Mouse (Mus musculus) limb, embryonic 15.5 days (tissue): ENCODE measurements around the gene Trhr2. TPM values are rescaled to one million over a fixed set of nuclear protein-coding genes. Genes with fewer than 3 reads are reported as not detected.

Experiments
- ATAC-seq: fragments of 200-750 bp; cut with Nextera tagmentation; 2 replicates; pipeline ENCODE4 v1.8.0; 2017; ENCODE audit warnings: low read depth, moderate TSS enrichment; ENCODE audit not compliant: insufficient number of reproducible peaks, low FRiP score, low TSS enrichment
- H3K27ac ChIP-seq: fragments of 300-500 bp; sonication (generic); 2 replicates; pipeline ENCODE4 v1.5.1; 2015; ENCODE audit warnings: moderate library complexity, mild to moderate bottlenecking, inconsistent platforms
- H3K27me3 ChIP-seq: fragments of 300-500 bp; sonication (generic); 2 replicates; pipeline ENCODE4 v1.6.1; 2015; ENCODE audit warnings: inconsistent platforms
- H3K36me3 ChIP-seq: fragments of 300-500 bp; sonication (generic); 2 replicates; pipeline ENCODE4 v1.6.1; 2015; ENCODE audit warnings: inconsistent platforms
- H3K4me1 ChIP-seq: fragments of 300-500 bp; sonication (generic); 2 replicates; pipeline ENCODE4 v1.6.1; 2015; ENCODE audit warnings: inconsistent platforms
- H3K4me2 ChIP-seq: fragments of 300-500 bp; sonication (generic); 2 replicates; pipeline ENCODE4 v1.6.1; 2015; ENCODE audit warnings: mild to moderate bottlenecking, inconsistent platforms
- H3K4me3 ChIP-seq: fragments of 300-500 bp; sonication (generic); 2 replicates; pipeline ENCODE4 v1.5.1; 2015; ENCODE audit warnings: mild to moderate bottlenecking, inconsistent platforms
- H3K9ac ChIP-seq: fragments of 300-500 bp; sonication (generic); 2 replicates; pipeline ENCODE4 v1.6.1; 2015; ENCODE audit warnings: inconsistent platforms
- H3K9me3 ChIP-seq: fragments of 300-500 bp; sonication (generic); 2 replicates; pipeline ENCODE4 v1.6.1; 2016; ENCODE audit warnings: inconsistent platforms
- WGBS: fragments of 180-500 bp; shearing (Covaris S2); methylation state at CpG from one replicate; pipeline ENCODE4 v1.1.7; 2015; 5-methylcytosine and 5-hydroxymethylcytosine counted together
- polyA plus RNA-seq: library from polyadenylated mRNA; unstranded; fragments of >200 nt; fragmentation: Nextera tagmentation; extraction: Ambion mirVana; gene quantifications from 2 replicates; pipeline ENCODE4 v1.2.1, GENCODE M21; 2015

Trhr2 gene
- polyA plus RNA-seq, 1 experiment from 2014 or later, result 0.14 TPM

DNA sequence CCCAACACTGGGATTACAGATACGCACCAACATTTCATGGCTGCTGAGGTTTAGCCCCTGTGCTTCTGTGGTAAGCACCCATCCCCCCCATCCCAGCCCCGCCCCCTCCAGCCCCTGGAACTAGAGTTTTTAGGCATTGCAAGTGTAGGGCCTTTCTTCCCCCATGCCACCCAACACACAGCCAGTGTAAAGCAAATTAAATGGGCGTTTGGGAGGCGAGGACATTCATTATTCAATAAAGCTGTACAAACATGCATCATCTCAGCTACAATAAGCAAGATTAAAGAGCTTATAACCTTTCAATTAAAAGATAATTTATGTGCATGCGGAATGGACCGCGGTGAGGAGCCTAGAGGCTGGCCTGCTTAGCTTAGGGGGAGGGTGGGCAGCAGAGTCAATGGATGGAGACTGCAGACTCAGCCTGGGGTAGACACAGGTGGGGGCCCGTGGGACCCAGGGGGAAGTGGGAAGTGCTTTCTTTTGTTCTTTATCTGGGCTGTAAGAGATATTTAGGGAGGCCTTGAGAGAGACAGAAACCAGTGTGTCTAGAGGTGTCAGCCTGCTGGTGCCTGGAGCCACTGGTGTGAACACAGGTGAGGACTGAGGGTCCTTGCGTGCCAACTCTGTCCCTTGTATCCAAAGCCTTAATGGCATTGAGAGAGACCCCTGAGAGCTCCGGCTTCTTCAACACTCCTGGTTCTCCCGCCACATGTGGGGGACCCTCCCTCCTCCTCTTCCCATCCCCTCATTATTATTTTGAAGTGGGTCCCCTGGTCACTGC, 10.0 kb downstream of the Trhr2 start:
- 37% methylated on average over 11 of the region's 11 CpGs for WGBS
- Histone ChIP-seq H3K4me3 (no peak overlapping the region), H3K9ac (no peak overlapping the region), H3K4me2 (no peak overlapping the region), H3K4me1 (peaks cover 5% of the 10 kb centered on the region; the same call in 1 of the 2 replicates), H3K27me3 (0 out of 2 replicates have a peak, but pooled peaks cover 8% of the 10 kb centered on the region), H3K36me3 (no peaks in the 10 kb centered on the region), H3K27ac (no peak overlapping the region), H3K9me3 (no peaks in the 10 kb centered on the region)
- no peak for ATAC-seq

GRCm38 (mm10) chr8:122349357-122350297, 10.9 kb downstream of the Trhr2 start:
- H3K4me2 ChIP-seq, result no peak overlapping the region
- no peak for ATAC-seq
- no peak overlapping the region for H3K4me3 ChIP-seq
- no peak overlapping the region for H3K27ac ChIP-seq
- peaks cover 12% of the 10 kb centered on the region; the same call in 1 of the 2 replicates for H3K27me3 ChIP-seq
- H3K9me3 ChIP-seq, result no peaks in the 10 kb centered on the region
- H3K4me1 ChIP-seq, result peaks cover 10% of the 10 kb centered on the region
- WGBS, result 26% methylated on average over 15 of the region's 15 CpGs
- no peak overlapping the region for H3K9ac ChIP-seq
- H3K36me3 ChIP-seq, result no peaks in the 10 kb centered on the region

- WGBS, result 71% methylated on average over 5 of the region's 5 CpGs
- Histone ChIP-seq H3K9ac (no peak overlapping the region), H3K4me2 (no peak overlapping the region), H3K4me3 (no peak overlapping the region), H3K27ac (no peak overlapping the region), H3K27me3 (peaks cover 17% of the 10 kb centered on the region; the same call in 1 of the 2 replicates), H3K36me3 (no peaks in the 10 kb centered on the region), H3K9me3 (no peaks in the 10 kb centered on the region), H3K4me1 (peaks cover 25% of the 10 kb centered on the region)
- ATAC-seq, result no peak
These were observed 12.6 kb downstream of the Trhr2 start for GRCm38 (mm10) chr8:122347811-122348552.

- H3K4me2 ChIP-seq, result no peak overlapping the region
- no peak for ATAC-seq
- H3K27me3 ChIP-seq, result peaks cover 27% of the 10 kb centered on the region; the same call in 1 of the 2 replicates
- no peak overlapping the region for H3K27ac ChIP-seq
- H3K9ac ChIP-seq, result no peak overlapping the region
- H3K36me3 ChIP-seq, result no peaks in the 10 kb centered on the region
- H3K9me3 ChIP-seq, result no peaks in the 10 kb centered on the region
- peaks cover 36% of the 10 kb centered on the region for H3K4me1 ChIP-seq
- no peak overlapping the region for H3K4me3 ChIP-seq
- 53% methylated on average over 12 of the region's 12 CpGs for WGBS
These were observed 15.1 kb downstream of the Trhr2 start for GRCm38 (mm10) chr8:122345181-122346095.

DNA sequence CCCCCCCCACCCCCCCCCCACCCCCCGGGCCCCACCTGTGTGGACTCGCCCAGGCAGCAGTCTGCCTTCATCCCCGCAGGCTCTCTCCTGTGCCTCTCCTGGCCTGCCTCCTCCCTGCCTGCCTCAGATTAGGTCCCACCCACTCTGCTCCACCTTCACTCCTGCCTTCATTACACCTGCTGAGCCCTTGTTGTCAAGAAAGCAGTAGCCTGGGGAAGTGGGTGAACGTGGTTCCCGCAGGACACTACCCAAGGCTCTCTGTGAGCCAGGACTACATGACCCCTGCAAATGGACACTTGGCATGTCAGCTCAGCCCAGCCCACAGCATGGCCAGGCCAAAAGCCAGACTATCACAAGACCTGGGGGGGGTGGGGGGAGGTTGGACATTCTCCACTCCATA, 16.3 kb downstream of the Trhr2 start:
- no peaks in the 10 kb centered on the region for H3K9me3 ChIP-seq
- peaks cover 32% of the 10 kb centered on the region; the same call in 1 of the 2 replicates for H3K27me3 ChIP-seq
- ATAC-seq, result peak; percentile 53; the same call in 1 of the 2 replicates
- 0% methylated on average over 2 of the region's 5 CpGs for WGBS
- H3K9ac ChIP-seq, result no peak overlapping the region
- H3K4me2 ChIP-seq, result no peak overlapping the region
- H3K27ac ChIP-seq, result no peak overlapping the region
- peaks cover 36% of the 10 kb centered on the region for H3K4me1 ChIP-seq
- no peak overlapping the region for H3K4me3 ChIP-seq
- H3K36me3 ChIP-seq, result no peaks in the 10 kb centered on the region

DNA sequence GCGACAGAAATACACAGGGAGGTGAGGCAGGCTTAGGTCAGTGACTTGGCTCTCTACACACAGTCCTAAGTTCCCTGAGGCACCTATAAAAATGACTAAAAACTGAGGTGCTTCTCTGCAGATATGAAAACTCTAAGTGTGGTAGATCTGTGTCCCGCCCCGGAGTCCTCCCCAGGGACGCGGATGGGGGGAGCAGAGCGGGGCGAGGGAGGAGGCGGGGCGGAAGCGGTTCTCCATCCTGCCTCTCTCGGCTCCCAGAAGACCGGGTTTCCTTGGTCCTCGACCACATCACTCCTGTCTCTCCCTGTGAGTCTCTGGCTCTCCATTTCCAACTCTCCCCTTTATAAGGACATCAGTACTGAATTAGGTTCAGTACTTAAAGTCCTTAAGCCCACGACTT, 16.8 kb downstream of the Trhr2 start:
- peak overlapping the region; percentile 68 for H3K27ac ChIP-seq
- 0% methylated on average over 13 of the region's 14 CpGs for WGBS
- ATAC-seq, result 0 out of 2 replicates have a peak, but pooled peaks have one; percentile 15

DNA sequence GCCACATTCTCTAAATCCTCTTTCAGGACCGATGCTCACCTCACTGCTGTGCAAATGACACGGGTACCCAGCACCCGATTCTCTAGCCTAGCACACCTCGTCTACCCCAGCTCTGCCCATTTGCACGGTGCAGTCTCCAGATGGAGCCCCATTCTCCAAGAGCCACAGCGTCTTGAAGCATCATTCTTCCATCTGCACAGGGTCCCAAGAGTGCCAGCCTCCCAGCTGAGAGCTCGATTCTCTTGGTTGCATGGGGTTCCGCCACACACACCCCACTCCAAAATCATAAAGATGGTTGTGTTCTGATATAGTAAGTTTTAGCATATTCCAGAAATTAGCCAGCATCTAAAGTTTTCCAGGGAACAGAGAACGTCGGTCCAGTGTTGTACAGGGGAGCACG, 17.2 kb downstream of the Trhr2 start:
- H3K36me3 ChIP-seq, result no peaks in the 10 kb centered on the region
- peak overlapping the region; percentile 48 for H3K4me2 ChIP-seq
- no peak for ATAC-seq
- WGBS, result 4% methylated on average over 11 of the region's 11 CpGs
- H3K9me3 ChIP-seq, result no peaks in the 10 kb centered on the region
- H3K9ac ChIP-seq, result no peak overlapping the region
- peaks cover 36% of the 10 kb centered on the region for H3K4me1 ChIP-seq
- peaks cover 36% of the 10 kb centered on the region for H3K27me3 ChIP-seq
- peak overlapping the region; percentile 68 for H3K27ac ChIP-seq
- H3K4me3 ChIP-seq, result peak overlapping the region; percentile 32

More for the DNA sequence above, 16.8 kb downstream of the Trhr2 start:
- H3K4me1 ChIP-seq, result peaks cover 36% of the 10 kb centered on the region
- H3K9me3 ChIP-seq, result no peaks in the 10 kb centered on the region
- peak overlapping the region; percentile 32 for H3K4me3 ChIP-seq
- H3K4me2 ChIP-seq, result peak overlapping the region; percentile 48
- H3K36me3 ChIP-seq, result no peaks in the 10 kb centered on the region
- H3K27me3 ChIP-seq, result peaks cover 32% of the 10 kb centered on the region; the same call in 1 of the 2 replicates
- peak overlapping the region; percentile 8; the same call in 1 of the 2 replicates for H3K9ac ChIP-seq

DNA sequence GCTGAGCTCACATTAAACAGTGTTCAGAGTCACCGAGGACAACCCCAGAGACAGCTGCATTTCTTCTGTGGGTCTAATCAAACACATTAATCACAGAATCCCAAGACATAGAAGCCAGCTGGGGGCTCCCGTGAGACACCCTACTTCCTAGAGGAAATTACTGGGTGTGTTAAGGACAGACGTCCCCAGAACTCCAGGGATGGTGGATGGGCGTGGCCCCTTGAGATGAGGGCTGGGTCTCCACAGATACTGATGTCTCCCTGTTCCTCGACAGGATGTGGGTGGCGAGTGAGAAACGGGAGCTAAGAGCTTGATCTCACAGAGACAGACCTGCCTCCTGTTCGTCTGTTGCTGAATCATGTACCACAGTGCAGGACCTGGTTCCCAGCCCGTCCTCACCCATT, 17.7 kb downstream of the Trhr2 start:
- WGBS, result 2% methylated on average over 9 of the region's 9 CpGs
- peak overlapping the region; percentile 27; the same call in 1 of the 2 replicates for H3K9ac ChIP-seq
- H3K9me3 ChIP-seq, result no peaks in the 10 kb centered on the region
- H3K4me3 ChIP-seq, result peak overlapping the region; percentile 32; the same call in 1 of the 2 replicates
- peak overlapping the region; percentile 48 for H3K4me2 ChIP-seq
- peak overlapping the region; percentile 68 for H3K27ac ChIP-seq
- H3K27me3 ChIP-seq, result peaks cover 41% of the 10 kb centered on the region
- peaks cover 36% of the 10 kb centered on the region for H3K4me1 ChIP-seq
- H3K36me3 ChIP-seq, result no peaks in the 10 kb centered on the region
- ATAC-seq, result no peak

DNA sequence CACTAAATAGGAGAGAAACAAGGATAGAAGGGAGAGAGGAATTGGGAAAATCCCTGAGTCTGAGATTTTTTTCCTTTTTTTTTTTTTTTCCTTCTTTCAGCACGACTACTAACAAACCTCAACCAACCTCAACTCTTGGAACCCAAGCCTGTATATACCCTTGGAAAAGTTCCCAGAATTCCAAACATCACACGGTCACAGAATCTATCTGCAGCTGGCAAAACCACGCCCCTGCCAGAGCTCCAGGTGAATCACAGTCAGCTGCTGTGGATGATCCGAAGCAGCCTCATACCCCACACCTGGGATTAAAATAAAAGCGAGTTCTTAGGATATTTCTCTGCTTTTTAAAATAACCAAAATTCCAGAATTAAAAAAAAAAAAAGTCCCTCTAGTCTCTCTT, 18.2 kb downstream of the Trhr2 start:
- Histone ChIP-seq H3K9ac (no peak overlapping the region), H3K9me3 (no peaks in the 10 kb centered on the region), H3K4me3 (no peak overlapping the region), H3K36me3 (0 out of 2 replicates have a peak, but pooled peaks cover 3% of the 10 kb centered on the region), H3K27me3 (peaks cover 45% of the 10 kb centered on the region), H3K27ac (no peak overlapping the region), H3K4me2 (no peak overlapping the region), H3K4me1 (peaks cover 36% of the 10 kb centered on the region)
- no peak for ATAC-seq
- 20% methylated on average over 5 of the region's 5 CpGs for WGBS

GRCm38 (mm10) chr8:122341790-122342189, 18.8 kb downstream of the Trhr2 start:
- peaks cover 38% of the 10 kb centered on the region for H3K4me1 ChIP-seq
- 88% methylated on average over 6 of the region's 6 CpGs for WGBS
- H3K9me3 ChIP-seq, result no peaks in the 10 kb centered on the region
- 0 out of 2 replicates have a peak, but pooled peaks cover 3% of the 10 kb centered on the region for H3K36me3 ChIP-seq
- H3K27me3 ChIP-seq, result peaks cover 51% of the 10 kb centered on the region
- H3K4me3 ChIP-seq, result no peak overlapping the region
- no peak overlapping the region for H3K4me2 ChIP-seq
- no peak for ATAC-seq
- no peak overlapping the region for H3K27ac ChIP-seq
- no peak overlapping the region for H3K9ac ChIP-seq
